Mouse (Mus musculus): Measurements from ENCODE around the gene Ccdc63. TPM values are rescaled to one million over a fixed set of nuclear protein-coding genes. Genes with fewer than 3 reads are reported as not detected.
A peak's percentile ranks its signal among the peaks of the same experiment; 100 is the strongest.

Ccdc63 gene
- polyA plus RNA-seq, 1 experiment from 2014 or later = 0.47 TPM

- Histone ChIP-seq H3K36me3 (ENCODE audit: control insufficient read depth, insufficient read depth, low read length) (no peaks in the 10 kb centered on the region), H3K4me2 (peak overlapping the region; percentile 56), H3K27ac (ENCODE audit: low read depth, low read length) (peak overlapping the region; percentile 84), H3K4me1 (ENCODE audit: control insufficient read depth, insufficient read depth, low read length) (peaks cover 31% of the 10 kb centered on the region), H3K9ac (ENCODE audit: low read depth, low read length) (peak overlapping the region; percentile 49), H3K4me3 (ENCODE audit: low read depth, low read length) (peak overlapping the region; percentile 12; the same call in 1 of the 2 replicates), H3K27me3 (ENCODE audit: control insufficient read depth, insufficient read depth, low read length) (no peaks in the 10 kb centered on the region), H3K9me3 (replicated peaks; ENCODE audit: control insufficient read depth, low read length) (no peaks in the 10 kb centered on the region; the same call in 1 of the 2 replicates)
- 19% methylated on average over 12 of the region's 12 CpGs for WGBS (ENCODE audit: insufficient replicate concordance)
- no peak for ATAC-seq (replicated peaks; ENCODE audit: insufficient number of reproducible peaks, low FRiP score, low TSS enrichment)
Measured at GRCm38 (mm10) chr5:122062479-122062878, 78.1 kb downstream of the Ccdc63 start.

DNA sequence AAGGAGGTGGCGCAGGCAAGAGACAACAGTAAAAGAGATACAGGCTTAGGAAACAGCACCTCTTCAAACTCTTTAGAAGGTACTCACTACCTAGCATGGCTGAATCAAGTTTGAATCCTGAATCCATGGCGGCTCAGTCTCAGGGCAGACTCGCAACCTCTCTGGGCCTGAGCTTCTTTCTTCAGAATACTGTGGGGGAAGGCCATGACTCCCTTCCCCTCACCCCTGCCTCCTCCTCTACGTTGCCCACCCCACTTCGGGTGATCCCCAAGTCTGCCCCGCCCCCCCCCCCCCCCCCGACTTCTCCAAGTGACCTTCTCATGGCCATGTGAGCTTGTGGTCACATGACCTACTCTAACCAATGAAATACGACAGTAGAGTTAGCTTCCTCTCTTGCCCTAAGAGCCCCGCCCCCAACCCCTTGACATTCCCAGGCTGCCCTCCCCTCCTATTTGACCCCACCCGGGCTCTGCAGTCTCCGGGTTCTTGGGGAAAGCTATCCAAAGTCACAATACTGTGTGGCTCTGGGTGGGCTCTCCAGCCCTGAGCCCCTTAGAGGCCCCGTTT is 79.8 kb downstream of the Ccdc63 start:
- H3K4me2 ChIP-seq = peak overlapping the region; percentile 40
- H3K9ac ChIP-seq (ENCODE audit: low read depth, low read length) = no peak overlapping the region
- H3K4me3 ChIP-seq (ENCODE audit: low read depth, low read length) = peak overlapping the region; percentile 15
- WGBS (ENCODE audit: insufficient replicate concordance) = 24% methylated on average over 12 of the region's 12 CpGs
- H3K27ac ChIP-seq (ENCODE audit: low read depth, low read length) = no peak overlapping the region
- no peaks in the 10 kb centered on the region for H3K27me3 ChIP-seq (ENCODE audit: control insufficient read depth, insufficient read depth, low read length)
- H3K9me3 ChIP-seq (replicated peaks; ENCODE audit: control insufficient read depth, low read length) = no peaks in the 10 kb centered on the region; the same call in 1 of the 2 replicates
- 0 out of 2 replicates have a peak, but pooled peaks have one; percentile 2 for ATAC-seq (replicated peaks; ENCODE audit: insufficient number of reproducible peaks, low FRiP score, low TSS enrichment)
- no peaks in the 10 kb centered on the region for H3K36me3 ChIP-seq (ENCODE audit: control insufficient read depth, insufficient read depth, low read length)
- H3K4me1 ChIP-seq (ENCODE audit: control insufficient read depth, insufficient read depth, low read length) = peaks cover 31% of the 10 kb centered on the region

DNA sequence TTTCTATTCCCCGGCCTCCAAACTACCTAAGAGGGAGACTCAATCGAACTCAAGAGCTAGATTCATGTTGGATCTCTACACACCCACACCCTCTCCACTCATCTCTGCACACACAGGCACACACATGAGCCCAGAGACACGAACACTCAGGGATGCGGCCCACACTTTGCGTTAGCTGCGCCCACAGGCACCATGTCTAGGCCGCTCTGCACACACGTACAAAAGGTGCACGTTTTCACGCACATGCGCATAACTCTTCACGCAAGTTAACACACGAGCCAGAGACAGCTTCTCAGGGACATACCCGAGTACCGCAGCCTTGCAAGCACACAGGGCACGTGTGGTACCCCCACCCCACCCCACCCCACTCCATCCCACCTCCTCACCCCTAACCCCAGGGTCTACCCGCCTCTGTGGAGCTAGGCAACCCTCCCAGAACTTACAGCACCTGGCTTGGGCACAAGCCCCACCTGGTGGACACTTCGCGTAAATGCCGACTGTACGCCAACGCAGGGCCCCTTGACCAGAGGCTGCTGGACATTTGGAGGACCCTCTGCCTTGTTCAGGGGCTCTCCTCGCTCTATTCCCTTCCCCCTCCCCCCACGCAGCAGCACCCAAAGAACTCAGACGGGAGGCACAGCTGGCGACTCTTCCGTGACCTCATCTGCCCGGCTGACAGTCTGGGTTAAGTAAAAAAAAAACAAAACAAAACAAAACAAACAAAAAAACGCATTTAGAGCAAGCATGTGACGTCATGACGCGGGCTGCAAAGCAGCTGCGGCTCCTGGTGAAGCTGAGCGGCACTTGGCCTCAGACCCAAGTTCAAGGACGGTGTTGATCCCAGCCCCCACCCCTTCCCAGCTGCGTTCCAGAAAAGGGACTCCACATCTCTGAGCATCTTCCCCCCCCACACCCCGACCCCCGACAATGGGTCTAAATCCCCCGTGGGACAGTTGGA is 81.3 kb downstream of the Ccdc63 start:
- Histone ChIP-seq H3K4me1 (ENCODE audit: control insufficient read depth, insufficient read depth, low read length) (peaks cover 31% of the 10 kb centered on the region), H3K36me3 (ENCODE audit: control insufficient read depth, insufficient read depth, low read length) (no peaks in the 10 kb centered on the region), H3K9ac (ENCODE audit: low read depth, low read length) (peak overlapping the region; percentile 63; the same call in 1 of the 2 replicates), H3K4me2 (peak overlapping the region; percentile 48), H3K27ac (ENCODE audit: low read depth, low read length) (no peak overlapping the region), H3K9me3 (replicated peaks; ENCODE audit: control insufficient read depth, low read length) (no peaks in the 10 kb centered on the region; the same call in 1 of the 2 replicates), H3K27me3 (ENCODE audit: control insufficient read depth, insufficient read depth, low read length) (no peaks in the 10 kb centered on the region), H3K4me3 (ENCODE audit: low read depth, low read length) (0 out of 2 replicates have a peak overlapping the region, but pooled peaks have one; percentile 0)
- ATAC-seq (replicated peaks; ENCODE audit: insufficient number of reproducible peaks, low FRiP score, low TSS enrichment) = no peak
- WGBS (ENCODE audit: insufficient replicate concordance) = 26% methylated on average over 39 of the region's 39 CpGs

Other genes starting within 250 kb of the Ccdc63 start
- 4.7 and 7.1 TPM in 2 replicates for gene Cux2, start 90.7 kb downstream of the Ccdc63 start, polyA plus RNA-seq (2014; fragmentation: Nextera tagmentation; extraction: Ambion mirVana)
- gene Myl2, start 39.9 kb downstream of the Ccdc63 start, polyA plus RNA-seq (2014; fragmentation: Nextera tagmentation; extraction: Ambion mirVana) = 6,790 and 6,847 TPM in 2 replicates
- 216 and 225 TPM in 2 replicates for gene Ppp1cc, start 17.5 kb upstream of the Ccdc63 start, polyA plus RNA-seq (2014; fragmentation: Nextera tagmentation; extraction: Ambion mirVana)
- gene Hvcn1, start 66.0 kb upstream of the Ccdc63 start, polyA plus RNA-seq (2014; fragmentation: Nextera tagmentation; extraction: Ambion mirVana) = 1.7 and 2.7 TPM in 2 replicates
- gene Tctn1, start 123.6 kb upstream of the Ccdc63 start, polyA plus RNA-seq (2014; fragmentation: Nextera tagmentation; extraction: Ambion mirVana) = 1.7 and 2.2 TPM in 2 replicates
- 10.2 and 12.3 TPM in 2 replicates for gene Pptc7, start 143.5 kb upstream of the Ccdc63 start, polyA plus RNA-seq (2014; fragmentation: Nextera tagmentation; extraction: Ambion mirVana)
- 4.5 and 5.0 TPM in 2 replicates for gene Rad9b, start 213.4 kb upstream of the Ccdc63 start, polyA plus RNA-seq (2014; fragmentation: Nextera tagmentation; extraction: Ambion mirVana)
- gene Vps29, start 213.5 kb upstream of the Ccdc63 start, polyA plus RNA-seq (2014; fragmentation: Nextera tagmentation; extraction: Ambion mirVana) = 241 and 245 TPM in 2 replicates
- 63.1 and 67.2 TPM in 2 replicates for gene Gpn3, start 231.1 kb upstream of the Ccdc63 start, polyA plus RNA-seq (2014; fragmentation: Nextera tagmentation; extraction: Ambion mirVana)
- 67.4 TPM in 2 replicates for gene Fam216a, start 231.5 kb upstream of the Ccdc63 start, polyA plus RNA-seq (2014; fragmentation: Nextera tagmentation; extraction: Ambion mirVana)